Mouse (Mus musculus): ENCODE measurements around the gene Slc37a2.

- no peak for TF ChIP-seq CTCF (IDR thresholded peaks at IDR 0.05; ENCODE audit: extremely low read depth, insufficient read depth, insufficient read length, insufficient replicate concordance)
- no peak for TF ChIP-seq POLR2A (IDR thresholded peaks at IDR 0.05; ENCODE audit: low read depth, low read length)
These were observed 10.1 kb downstream of the Slc37a2 start for GRCm38 (mm10) chr9:37245404-37245803.
